Mouse (Mus musculus) bone marrow, adult 2 months (tissue): ENCODE results near the gene Srrm3. TPM values are rescaled to one million over a fixed set of nuclear protein-coding genes. Genes with fewer than 3 reads are reported as not detected.

Experiments
- H3K27ac ChIP-seq: fragments of 200-500 bp; 2 replicates; pipeline ENCODE4 v1.5.1; 2012; ENCODE audit warnings: low read depth, mild to moderate bottlenecking, control low read depth, inconsistent platforms, low read length; ENCODE audit not compliant: control insufficient read depth, poor library complexity, insufficient read depth
- H3K4me1 ChIP-seq: fragments of 200-500 bp; 2 replicates; pipeline ENCODE4 v1.6.1; 2011; ENCODE audit warnings: low read length; ENCODE audit not compliant: control insufficient read depth, insufficient read depth
- H3K4me3 ChIP-seq: fragments of 200-500 bp; replicated peaks from 2 replicates; pipeline ENCODE3; 2011; ENCODE audit warnings: mild to moderate bottlenecking, low read depth, low read length, control low read depth; ENCODE audit not compliant: control insufficient read depth
- CTCF ChIP-seq: fragments of 200-500 bp; IDR thresholded peaks from 2 replicates; pipeline ENCODE4 v1.5.1; 2011; ENCODE audit warnings: low read length, control low read depth; ENCODE audit not compliant: control insufficient read depth, insufficient read depth
- POLR2A ChIP-seq: fragments of 200-500 bp; IDR thresholded peaks from 2 replicates; pipeline ENCODE4 v1.6.1; 2011; ENCODE audit warnings: low read depth, mild to moderate bottlenecking, control low read depth, low read length, borderline replicate concordance; ENCODE audit not compliant: control insufficient read depth
- WGBS: fragments of 180-500 bp; shearing (Covaris S2); methylation state at CpG from one replicate; pipeline ENCODE4 v1.1.7; 2018; 5-methylcytosine and 5-hydroxymethylcytosine counted together
- polyA plus RNA-seq: library from polyadenylated mRNA; stranded (reverse); fragments of >200 nt; gene quantifications from 2 replicates; pipeline ENCODE4 v1.2.4, GENCODE M21; 2011; ENCODE audit warnings: low replicate concordance; ENCODE audit not compliant: missing spikeins, insufficient read depth, insufficient read length

Gene Srrm3
- polyA plus RNA-seq, 1 experiment, result not detected

GRCm38 (mm10) chr5:135907256-135907655, 100.6 kb downstream of the Srrm3 start:
- Histone ChIP-seq H3K27ac (peak overlapping the region; percentile 44), H3K4me3 (no peak overlapping the region), H3K4me1 (peaks cover 8% of the 10 kb centered on the region; the same call in 1 of the 2 replicates)
- TF ChIP-seq POLR2A (no peak), CTCF (no peak)
- 63% methylated on average over 13 of the region's 13 CpGs for WGBS

- Histone ChIP-seq H3K4me3 (no peak overlapping the region), H3K4me1 (peaks cover 8% of the 10 kb centered on the region; the same call in 1 of the 2 replicates), H3K27ac (no peak overlapping the region)
- 80% methylated on average over 12 of the region's 12 CpGs for WGBS
- no peak for TF ChIP-seq CTCF
- no peak for TF ChIP-seq POLR2A
Measured at GRCm38 (mm10) chr5:135908185-135908584, 101.5 kb downstream of the Srrm3 start.

GRCm38 (mm10) chr5:135908989-135909388, 102.3 kb downstream of the Srrm3 start:
- TF ChIP-seq CTCF, result no peak
- TF ChIP-seq POLR2A, result no peak
- Histone ChIP-seq H3K27ac (peak overlapping the region; percentile 29; the same call in 1 of the 2 replicates), H3K4me1 (peaks cover 5% of the 10 kb centered on the region; the same call in 1 of the 2 replicates), H3K4me3 (no peak overlapping the region)
- WGBS, result 67% methylated on average over 16 of the region's 16 CpGs

- no peak overlapping the region for H3K4me3 ChIP-seq
Measured at GRCm38 (mm10) chr5:135909646-135910045, 103.0 kb downstream of the Srrm3 start.

GRCm38 (mm10) chr5:135910813-135911212, 104.1 kb downstream of the Srrm3 start:
- no peak overlapping the region for H3K4me3 ChIP-seq
- peaks cover 5% of the 10 kb centered on the region; the same call in 1 of the 2 replicates for H3K4me1 ChIP-seq
- no peak overlapping the region for H3K27ac ChIP-seq
- TF ChIP-seq POLR2A (no peak), CTCF (no peak)
- WGBS, result 89% methylated on average over 25 of the region's 25 CpGs

More at GRCm38 (mm10) chr5:135909646-135910045, 103.0 kb downstream of the Srrm3 start:
- H3K4me1 ChIP-seq, result peaks cover 5% of the 10 kb centered on the region; the same call in 1 of the 2 replicates
- 67% methylated on average over 10 of the region's 10 CpGs for WGBS
- H3K27ac ChIP-seq, result no peak overlapping the region
- TF ChIP-seq POLR2A (no peak), CTCF (no peak)

GRCm38 (mm10) chr5:135911633-135912220, 105.0 kb downstream of the Srrm3 start:
- Histone ChIP-seq H3K4me3 (no peak overlapping the region), H3K27ac (no peak overlapping the region), H3K4me1 (peaks cover 4% of the 10 kb centered on the region)
- TF ChIP-seq CTCF, result no peak
- TF ChIP-seq POLR2A, result no peak
- WGBS, result 77% methylated on average over 11 of the region's 11 CpGs

GRCm38 (mm10) chr5:135913201-135913600, 106.5 kb downstream of the Srrm3 start:
- Histone ChIP-seq H3K4me1 (peaks cover 4% of the 10 kb centered on the region), H3K4me3 (no peak overlapping the region), H3K27ac (no peak overlapping the region)
- TF ChIP-seq CTCF (no peak), POLR2A (no peak)
- WGBS, result 38% methylated on average over 5 of the region's 5 CpGs

- peak overlapping the region; percentile 27 for H3K27ac ChIP-seq
- no peak overlapping the region for H3K4me3 ChIP-seq
- 60% methylated on average over 6 of the region's 6 CpGs for WGBS
- TF ChIP-seq CTCF (no peak), POLR2A (no peak)
- peaks cover 4% of the 10 kb centered on the region for H3K4me1 ChIP-seq
Measured at GRCm38 (mm10) chr5:135914156-135914555, 107.5 kb downstream of the Srrm3 start.

GRCm38 (mm10) chr5:135916051-135916565, 109.4 kb downstream of the Srrm3 start:
- no peak for TF ChIP-seq POLR2A
- TF ChIP-seq CTCF, result no peak
- WGBS, result 47% methylated on average over 6 of the region's 6 CpGs
- Histone ChIP-seq H3K27ac (no peak overlapping the region), H3K4me3 (no peak overlapping the region), H3K4me1 (peaks cover 3% of the 10 kb centered on the region)
